Mouse (Mus musculus): ENCODE results near the gene Ccdc144b. TPM values are rescaled to one million over a fixed set of nuclear protein-coding genes. Genes with fewer than 3 reads are reported as not detected.

Ccdc144b gene
- polyA plus RNA-seq, 1 experiment from 2014 or later = not detected

GRCm38 (mm10) chr3:35971149-35971548 lies 82.2 kb downstream of the Ccdc144b start:
- Histone ChIP-seq H3K4me1 (ENCODE audit: control insufficient read depth, low read depth, low read length) (no peaks in the 10 kb centered on the region), H3K36me3 (ENCODE audit: control insufficient read depth, insufficient read depth) (no peaks in the 10 kb centered on the region), H3K4me3 (ENCODE audit: low read depth, low read length) (no peak overlapping the region), H3K9me3 (replicated peaks; ENCODE audit: control insufficient read depth, low read length) (no peaks in the 10 kb centered on the region), H3K27ac (ENCODE audit: low read length) (no peak overlapping the region), H3K4me2 (ENCODE audit: low read depth, low read length) (no peak overlapping the region), H3K27me3 (ENCODE audit: control insufficient read depth, insufficient read depth, low read depth, low read length) (no peaks in the 10 kb centered on the region), H3K9ac (ENCODE audit: low read depth, low read length) (no peak overlapping the region)
- no peak for ATAC-seq (ENCODE audit: low read depth)
- WGBS (ENCODE audit: insufficient replicate concordance) = 80% methylated on average over 12 of the region's 12 CpGs

GRCm38 (mm10) chr3:35970441-35970840 lies 82.9 kb downstream of the Ccdc144b start:
- no peak for ATAC-seq (ENCODE audit: low read depth)
- Histone ChIP-seq H3K4me1 (ENCODE audit: control insufficient read depth, low read depth, low read length) (no peaks in the 10 kb centered on the region), H3K36me3 (ENCODE audit: control insufficient read depth, insufficient read depth) (no peaks in the 10 kb centered on the region), H3K9me3 (replicated peaks; ENCODE audit: control insufficient read depth, low read length) (no peaks in the 10 kb centered on the region), H3K4me2 (ENCODE audit: low read depth, low read length) (no peak overlapping the region), H3K27ac (ENCODE audit: low read length) (no peak overlapping the region), H3K4me3 (ENCODE audit: low read depth, low read length) (no peak overlapping the region), H3K27me3 (ENCODE audit: control insufficient read depth, insufficient read depth, low read depth, low read length) (no peaks in the 10 kb centered on the region), H3K9ac (ENCODE audit: low read depth, low read length) (no peak overlapping the region)
- 65% methylated on average over 4 of the region's 4 CpGs for whole genome bisulfite sequencing (ENCODE audit: insufficient replicate concordance)

GRCm38 (mm10) chr3:35967366-35967921 lies 85.9 kb downstream of the Ccdc144b start:
- ATAC-seq (ENCODE audit: low read depth) = no peak
- Histone ChIP-seq H3K4me1 (ENCODE audit: control insufficient read depth, low read depth, low read length) (no peaks in the 10 kb centered on the region), H3K9me3 (replicated peaks; ENCODE audit: control insufficient read depth, low read length) (no peaks in the 10 kb centered on the region), H3K4me3 (ENCODE audit: low read depth, low read length) (no peak overlapping the region), H3K36me3 (ENCODE audit: control insufficient read depth, insufficient read depth) (no peaks in the 10 kb centered on the region), H3K9ac (ENCODE audit: low read depth, low read length) (no peak overlapping the region), H3K27me3 (ENCODE audit: control insufficient read depth, insufficient read depth, low read depth, low read length) (no peaks in the 10 kb centered on the region), H3K4me2 (ENCODE audit: low read depth, low read length) (no peak overlapping the region), H3K27ac (ENCODE audit: low read length) (no peak overlapping the region)
- WGBS (ENCODE audit: insufficient replicate concordance) = 53% methylated on average over 8 of the region's 8 CpGs

- Histone ChIP-seq H3K4me1 (ENCODE audit: control insufficient read depth, low read depth, low read length) (no peaks in the 10 kb centered on the region), H3K9ac (ENCODE audit: low read depth, low read length) (no peak overlapping the region), H3K36me3 (ENCODE audit: control insufficient read depth, insufficient read depth) (no peaks in the 10 kb centered on the region), H3K27me3 (ENCODE audit: control insufficient read depth, insufficient read depth, low read depth, low read length) (no peaks in the 10 kb centered on the region), H3K27ac (ENCODE audit: low read length) (no peak overlapping the region), H3K9me3 (replicated peaks; ENCODE audit: control insufficient read depth, low read length) (no peaks in the 10 kb centered on the region), H3K4me2 (ENCODE audit: low read depth, low read length) (no peak overlapping the region), H3K4me3 (ENCODE audit: low read depth, low read length) (no peak overlapping the region)
- no peak for ATAC-seq (ENCODE audit: low read depth)
- 31% methylated on average over 2 of the region's 2 CpGs for WGBS (ENCODE audit: insufficient replicate concordance)
Measured at GRCm38 (mm10) chr3:35966493-35966892, 86.9 kb downstream of the Ccdc144b start.

DNA sequence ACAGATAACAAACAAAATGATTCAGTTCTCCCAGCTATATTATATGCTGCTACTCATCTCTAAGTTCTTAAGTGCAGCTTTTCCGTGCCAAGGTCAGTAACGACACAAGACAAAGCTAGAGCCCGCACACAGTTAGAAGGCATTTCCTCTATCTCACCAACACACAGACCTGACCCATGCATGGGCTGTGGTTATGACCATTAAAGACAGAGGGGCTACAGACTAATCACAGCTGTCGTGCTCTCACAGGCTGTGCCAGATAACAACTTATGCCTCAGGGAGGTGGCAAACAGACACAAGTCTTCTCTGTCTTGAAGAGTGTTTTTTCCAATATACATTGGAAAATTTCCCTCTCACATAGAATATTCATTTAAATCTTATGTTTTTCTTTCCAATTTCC lies 88.4 kb downstream of the Ccdc144b start:
- Histone ChIP-seq H3K27me3 (ENCODE audit: control insufficient read depth, insufficient read depth, low read depth, low read length) (no peaks in the 10 kb centered on the region), H3K4me2 (ENCODE audit: low read depth, low read length) (no peak overlapping the region), H3K27ac (ENCODE audit: low read length) (no peak overlapping the region), H3K9me3 (replicated peaks; ENCODE audit: control insufficient read depth, low read length) (no peaks in the 10 kb centered on the region), H3K4me1 (ENCODE audit: control insufficient read depth, low read depth, low read length) (no peaks in the 10 kb centered on the region), H3K9ac (ENCODE audit: low read depth, low read length) (no peak overlapping the region), H3K36me3 (ENCODE audit: control insufficient read depth, insufficient read depth) (no peaks in the 10 kb centered on the region), H3K4me3 (ENCODE audit: low read depth, low read length) (no peak overlapping the region)
- ATAC-seq (ENCODE audit: low read depth) = no peak
- 17% methylated on average over 4 of the region's 4 CpGs for WGBS (ENCODE audit: insufficient replicate concordance)

DNA sequence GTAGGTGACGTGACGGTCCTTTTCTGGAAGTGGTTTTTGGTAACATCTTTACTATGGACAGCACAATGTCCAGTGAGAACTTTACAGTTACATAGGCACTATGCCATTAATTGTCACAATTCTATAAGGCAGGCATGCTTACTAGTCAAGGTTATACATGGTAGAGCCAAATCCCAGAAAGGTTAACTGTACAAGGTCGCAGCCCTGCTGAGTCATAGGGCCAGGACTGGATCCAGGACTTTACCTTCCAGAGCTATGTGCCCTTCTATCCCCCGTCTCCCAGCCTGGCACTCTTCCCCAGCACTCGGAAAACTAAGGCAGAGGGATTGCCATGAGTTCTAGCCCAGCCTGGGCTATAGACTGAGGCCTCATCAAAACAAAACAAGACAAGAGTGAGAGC lies 89.4 kb downstream of the Ccdc144b start:
- no peak for ATAC-seq (ENCODE audit: low read depth)
- H3K36me3 ChIP-seq (ENCODE audit: control insufficient read depth, insufficient read depth) = no peaks in the 10 kb centered on the region
- no peak overlapping the region for H3K9ac ChIP-seq (ENCODE audit: low read depth, low read length)
- no peak overlapping the region for H3K4me2 ChIP-seq (ENCODE audit: low read depth, low read length)
- H3K27me3 ChIP-seq (ENCODE audit: control insufficient read depth, insufficient read depth, low read depth, low read length) = no peaks in the 10 kb centered on the region
- no peaks in the 10 kb centered on the region for H3K4me1 ChIP-seq (ENCODE audit: control insufficient read depth, low read depth, low read length)
- H3K4me3 ChIP-seq (ENCODE audit: low read depth, low read length) = no peak overlapping the region
- H3K27ac ChIP-seq (ENCODE audit: low read length) = no peak overlapping the region
- 78% methylated on average over 5 of the region's 5 CpGs for WGBS (ENCODE audit: insufficient replicate concordance)
- no peaks in the 10 kb centered on the region for H3K9me3 ChIP-seq (replicated peaks; ENCODE audit: control insufficient read depth, low read length)

GRCm38 (mm10) chr3:35963401-35963800 lies 89.9 kb downstream of the Ccdc144b start:
- H3K4me1 ChIP-seq (ENCODE audit: control insufficient read depth, low read depth, low read length) = no peaks in the 10 kb centered on the region
- H3K27ac ChIP-seq (ENCODE audit: low read length) = no peak overlapping the region
- H3K9me3 ChIP-seq (replicated peaks; ENCODE audit: control insufficient read depth, low read length) = no peaks in the 10 kb centered on the region
- H3K27me3 ChIP-seq (ENCODE audit: control insufficient read depth, insufficient read depth, low read depth, low read length) = no peaks in the 10 kb centered on the region
- no peak overlapping the region for H3K4me3 ChIP-seq (ENCODE audit: low read depth, low read length)
- H3K36me3 ChIP-seq (ENCODE audit: control insufficient read depth, insufficient read depth) = no peaks in the 10 kb centered on the region
- H3K9ac ChIP-seq (ENCODE audit: low read depth, low read length) = no peak overlapping the region
- no peak overlapping the region for H3K4me2 ChIP-seq (ENCODE audit: low read depth, low read length)
- WGBS (ENCODE audit: insufficient replicate concordance) = 76% methylated on average over 4 of the region's 4 CpGs
- ATAC-seq (ENCODE audit: low read depth) = no peak

- 71% methylated on average over 5 of the region's 5 CpGs for whole genome bisulfite sequencing (ENCODE audit: insufficient replicate concordance)
Measured at GRCm38 (mm10) chr3:35962967-35963366, 90.4 kb downstream of the Ccdc144b start.

More at GRCm38 (mm10) chr3:35962967-35963366, 90.4 kb downstream of the Ccdc144b start:
- H3K4me1 ChIP-seq (ENCODE audit: control insufficient read depth, low read depth, low read length) = no peaks in the 10 kb centered on the region
- H3K4me2 ChIP-seq (ENCODE audit: low read depth, low read length) = no peak overlapping the region
- H3K27ac ChIP-seq (ENCODE audit: low read length) = no peak overlapping the region
- no peak for ATAC-seq (ENCODE audit: low read depth)
- no peak overlapping the region for H3K4me3 ChIP-seq (ENCODE audit: low read depth, low read length)
- no peaks in the 10 kb centered on the region for H3K36me3 ChIP-seq (ENCODE audit: control insufficient read depth, insufficient read depth)
- H3K9me3 ChIP-seq (replicated peaks; ENCODE audit: control insufficient read depth, low read length) = no peaks in the 10 kb centered on the region
- H3K9ac ChIP-seq (ENCODE audit: low read depth, low read length) = no peak overlapping the region
- no peaks in the 10 kb centered on the region for H3K27me3 ChIP-seq (ENCODE audit: control insufficient read depth, insufficient read depth, low read depth, low read length)

All from liver, embryonic 16.5 days (tissue).